Mouse (Mus musculus) lung, embryonic 15.5 days (tissue): ENCODE results near the gene Dpagt1. TPM values are rescaled to one million over a fixed set of nuclear protein-coding genes. Genes with fewer than 3 reads are reported as not detected.
"Not testable (repeated sequence)": the region's sequence is repeated elsewhere in the genome, so short reads cannot be mapped to it uniquely, and the experiment has no call there.

Source experiments
- ATAC-seq: fragments of 200-750 bp; cut with Nextera tagmentation; 2 replicates; pipeline ENCODE4 v1.8.0; 2017; ENCODE audit warnings: moderate number of reproducible peaks, borderline replicate concordance; ENCODE audit not compliant: low FRiP score, low TSS enrichment; ENCODE audit errors: extremely low read depth
- H3K27ac ChIP-seq: fragments of 300-500 bp; sonication (generic); 2 replicates; pipeline ENCODE4 v1.5.1; 2015; ENCODE audit warnings: moderate library complexity, mild to moderate bottlenecking, inconsistent platforms
- H3K27me3 ChIP-seq: fragments of 300-500 bp; sonication (generic); 2 replicates; pipeline ENCODE4 v1.6.1; 2015; ENCODE audit warnings: inconsistent platforms
- H3K36me3 ChIP-seq: fragments of 300-500 bp; sonication (generic); 2 replicates; pipeline ENCODE4 v1.6.1; 2015; ENCODE audit warnings: inconsistent platforms
- H3K4me1 ChIP-seq: fragments of 300-500 bp; sonication (generic); 2 replicates; pipeline ENCODE4 v1.6.1; 2015; ENCODE audit warnings: inconsistent platforms
- H3K4me2 ChIP-seq: fragments of 300-500 bp; sonication (generic); 2 replicates; pipeline ENCODE4 v1.6.1; 2015; ENCODE audit warnings: inconsistent platforms, mild to moderate bottlenecking, moderate library complexity
- H3K4me3 ChIP-seq: fragments of 300-500 bp; sonication (generic); 2 replicates; pipeline ENCODE4 v1.5.1; 2015; ENCODE audit warnings: mild to moderate bottlenecking, inconsistent platforms
- H3K9ac ChIP-seq: fragments of 300-500 bp; sonication (generic); 2 replicates; pipeline ENCODE4 v1.6.1; 2015; ENCODE audit warnings: inconsistent platforms
- H3K9me3 ChIP-seq: fragments of 300-500 bp; sonication (generic); 2 replicates; pipeline ENCODE4 v1.6.1; 2016; ENCODE audit warnings: inconsistent platforms
- WGBS: fragments of 180-500 bp; shearing (Covaris S2); methylation state at CpG from one replicate; pipeline ENCODE4 v1.1.7; 2015; 5-methylcytosine and 5-hydroxymethylcytosine counted together
- microRNA-seq: library from miRNA; unstranded; fragments of <30 nt; microRNA quantifications from one replicate; pipeline ENCODE4, GENCODE M21; 2016
- polyA plus RNA-seq: library from polyadenylated mRNA; unstranded; fragments of >200 nt; fragmentation: Nextera tagmentation; extraction: Ambion mirVana; gene quantifications from 2 replicates; pipeline ENCODE4 v1.2.1, GENCODE M21; 2015

Gene Dpagt1
- polyA plus RNA-seq, 1 experiment from 2014 or later = 36.5 TPM

DNA sequence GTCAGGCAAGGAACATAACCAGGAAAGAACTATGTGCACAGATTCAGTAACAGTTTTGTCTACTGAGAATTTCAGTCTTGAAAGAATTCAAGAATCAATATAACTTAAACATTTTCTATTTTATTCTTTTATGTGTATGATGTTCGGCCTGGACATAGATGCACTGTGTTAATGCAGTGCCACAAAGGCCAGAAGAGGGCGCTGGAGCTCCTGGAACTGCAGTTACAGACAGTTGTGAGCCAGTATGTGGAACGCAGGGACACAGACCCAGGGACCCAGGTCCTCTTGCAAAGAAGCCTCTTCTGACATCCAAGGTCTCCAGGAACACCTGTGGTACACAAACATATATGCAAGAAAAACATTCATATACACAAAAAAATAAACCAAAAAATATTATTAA lies 38.7 kb downstream of the Dpagt1 start:
- Histone ChIP-seq H3K4me1 (peaks cover 9% of the 10 kb centered on the region; the same call in 1 of the 2 replicates), H3K27ac (no peak overlapping the region), H3K4me2 (no peak overlapping the region), H3K27me3 (no peaks in the 10 kb centered on the region), H3K36me3 (peaks cover 3% of the 10 kb centered on the region; the same call in 1 of the 2 replicates), H3K4me3 (no peak overlapping the region), H3K9ac (no peak overlapping the region), H3K9me3 (no peaks in the 10 kb centered on the region)
- ATAC-seq = no peak
- WGBS = 60% methylated on average over 3 of the region's 3 CpGs

DNA sequence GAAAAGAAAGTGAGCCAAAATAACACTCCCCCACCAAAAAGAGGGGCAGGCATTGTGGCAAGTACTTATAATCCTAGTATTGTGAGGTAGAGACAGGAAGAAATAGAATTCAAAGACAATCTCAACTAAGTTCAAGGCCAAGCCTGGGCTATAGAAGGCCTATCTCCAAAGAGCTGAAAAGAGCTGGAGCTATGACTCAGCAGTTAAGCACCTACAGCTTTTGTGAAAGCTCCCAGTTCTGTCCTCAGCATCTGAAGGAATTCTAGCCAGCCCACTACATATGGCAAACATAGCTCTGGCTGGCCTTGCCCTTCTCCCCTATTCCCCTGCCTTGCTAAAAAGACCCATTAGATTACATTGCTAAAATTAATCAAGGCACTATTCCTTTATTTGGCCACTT lies 47.6 kb downstream of the Dpagt1 start:
- Histone ChIP-seq H3K27ac (no peak overlapping the region), H3K9ac (no peak overlapping the region), H3K36me3 (no peaks in the 10 kb centered on the region), H3K4me3 (no peak overlapping the region), H3K4me2 (no peak overlapping the region), H3K9me3 (no peaks in the 10 kb centered on the region), H3K4me1 (peaks cover 6% of the 10 kb centered on the region; the same call in 1 of the 2 replicates), H3K27me3 (no peaks in the 10 kb centered on the region)
- ATAC-seq = no peak

DNA sequence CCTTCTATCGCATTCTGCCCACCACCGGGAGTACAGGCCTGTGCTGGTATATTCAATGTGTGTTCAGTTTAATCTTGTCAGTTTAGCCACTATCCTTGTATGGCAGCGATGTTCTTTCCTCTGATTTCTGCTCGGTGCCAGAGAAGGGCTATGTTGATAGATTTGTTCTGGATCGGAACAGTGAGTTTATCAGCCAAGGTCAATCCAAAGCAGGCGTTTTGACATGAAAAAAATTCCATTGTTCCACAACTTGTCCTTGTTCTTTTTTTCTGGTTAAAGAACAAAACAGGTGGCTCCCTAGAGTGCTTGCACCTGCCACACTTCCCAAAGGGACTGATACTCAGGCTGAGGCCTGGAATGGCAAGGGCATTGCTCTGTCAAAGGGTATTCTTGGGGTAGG lies 50.3 kb downstream of the Dpagt1 start:
- WGBS = 81% methylated on average over 6 of the region's 6 CpGs
- Histone ChIP-seq H3K9me3 (no peaks in the 10 kb centered on the region), H3K4me2 (no peak overlapping the region), H3K4me1 (peaks cover 21% of the 10 kb centered on the region), H3K36me3 (peaks cover 3% of the 10 kb centered on the region; the same call in 1 of the 2 replicates), H3K9ac (no peak overlapping the region), H3K27ac (no peak overlapping the region), H3K4me3 (no peak overlapping the region), H3K27me3 (no peaks in the 10 kb centered on the region)
- no peak for ATAC-seq

DNA sequence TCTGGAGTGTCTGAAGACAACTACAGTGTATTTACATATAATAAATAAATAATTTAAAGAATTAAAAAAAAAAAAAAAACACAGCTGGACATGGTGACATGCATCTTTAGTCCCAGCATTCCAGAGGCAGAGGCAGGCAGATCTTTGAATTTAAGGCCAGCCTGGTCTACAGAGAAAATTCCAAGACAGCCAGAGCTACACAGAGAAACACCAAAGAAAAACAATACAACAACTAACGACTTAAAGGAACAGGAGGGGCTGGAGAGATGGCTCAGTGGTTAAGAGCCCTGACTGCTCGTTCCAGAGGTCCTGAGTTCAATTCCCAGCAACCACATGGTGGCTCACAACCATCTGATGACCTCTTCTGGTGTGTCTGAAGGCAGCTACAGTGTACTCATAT lies 51.5 kb downstream of the Dpagt1 start:
- Histone ChIP-seq H3K36me3 (peaks cover 15% of the 10 kb centered on the region), H3K4me1 (peaks cover 21% of the 10 kb centered on the region)
- ATAC-seq, H3K4me3 ChIP-seq, H3K9ac ChIP-seq, H3K4me2 ChIP-seq, H3K27me3 ChIP-seq, H3K27ac ChIP-seq, H3K9me3 ChIP-seq: not testable (repeated sequence)
- 74% methylated on average over 2 of the region's 2 CpGs for WGBS

DNA sequence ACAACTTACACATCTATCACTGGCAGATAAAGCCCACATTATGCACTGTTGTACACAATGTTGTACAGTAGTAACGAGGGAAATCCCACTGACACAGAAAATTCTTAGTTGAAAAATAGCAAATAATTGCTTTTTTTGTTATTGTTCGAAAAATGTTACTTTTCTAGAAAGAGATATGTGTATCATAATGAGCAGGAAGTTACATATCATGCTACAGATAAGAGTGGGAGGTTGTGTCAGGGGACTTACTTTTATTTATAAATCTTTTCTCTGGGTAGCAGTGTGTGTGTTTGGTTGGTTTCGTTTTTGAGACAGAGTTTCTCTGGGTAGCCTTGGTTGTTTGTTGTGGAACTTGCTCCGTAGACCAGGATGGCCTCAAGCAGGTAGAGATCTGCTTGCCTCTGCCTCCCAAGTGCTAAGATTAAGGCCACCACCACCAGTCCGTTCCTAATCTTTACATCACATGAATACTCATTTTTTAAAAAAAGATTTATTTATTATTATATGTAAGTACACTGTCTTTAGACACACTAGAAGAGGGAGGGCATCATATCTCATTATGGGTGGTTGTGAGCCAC lies 52.4 kb downstream of the Dpagt1 start:
- Histone ChIP-seq H3K9me3 (no peaks in the 10 kb centered on the region), H3K9ac (peak overlapping the region; percentile 65), H3K36me3 (peaks cover 24% of the 10 kb centered on the region), H3K4me1 (peaks cover 21% of the 10 kb centered on the region), H3K27ac (no peak overlapping the region; the same call in 1 of the 2 replicates), H3K27me3 (no peaks in the 10 kb centered on the region), H3K4me2 (peak overlapping the region; percentile 52), H3K4me3 (peak overlapping the region; percentile 78)
- ATAC-seq = no peak
- WGBS = 75% methylated on average over 5 of the region's 5 CpGs

DNA sequence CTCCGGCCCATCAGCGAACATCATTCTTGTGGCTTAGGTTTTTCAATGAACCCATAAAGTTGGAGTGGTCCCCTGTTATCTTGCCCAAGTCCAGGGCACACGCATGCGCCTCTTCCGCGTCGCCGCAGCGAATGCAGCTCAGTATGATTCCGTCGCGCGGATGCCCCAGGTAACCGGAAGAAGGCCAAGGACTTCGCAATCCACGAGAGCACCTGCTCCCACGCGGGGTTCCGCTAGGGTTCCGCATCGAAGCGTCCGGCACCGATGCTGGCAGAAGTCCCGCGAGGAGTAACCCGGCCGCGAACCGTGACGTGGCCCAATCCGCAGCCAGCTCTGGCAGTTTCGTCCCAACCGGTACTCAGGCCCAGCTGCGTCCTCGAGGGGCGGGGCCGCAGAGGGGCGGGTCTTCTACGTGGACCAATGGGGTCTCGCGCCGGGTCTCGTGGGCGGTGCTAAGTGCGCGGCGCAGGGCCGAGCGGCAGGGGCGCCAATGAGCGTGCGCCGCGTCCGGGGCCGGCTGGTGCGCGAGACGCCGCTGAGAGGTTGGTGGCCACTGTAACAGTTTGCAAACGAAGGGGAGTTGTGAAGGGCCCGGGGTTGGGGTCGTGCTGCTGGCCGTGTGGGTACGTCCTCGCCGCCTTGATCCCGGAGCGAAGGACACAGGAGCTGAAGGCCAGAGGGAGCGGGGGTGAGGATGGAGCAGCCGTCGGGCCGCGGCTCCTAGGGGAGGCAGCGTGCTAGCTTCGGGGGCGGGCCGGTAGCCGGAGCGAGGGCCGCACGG lies 53.4 kb downstream of the Dpagt1 start, which contains the start of gene Hyou1:
TSS of gene Hyou1 (plus strand) at position 437 of the 781 bp plus-strand sequence.
- ATAC-seq = peak; percentile 99
- Histone ChIP-seq H3K36me3 (peaks cover 34% of the 10 kb centered on the region), H3K4me1 (peaks cover 21% of the 10 kb centered on the region), H3K4me3 (peak within 1 kb of the TSS; percentile 78), H3K27me3 (no peaks in the 10 kb centered on the region), H3K27ac (peak within 1 kb of the TSS; percentile 77), H3K4me2 (peak within 1 kb of the TSS; percentile 90), H3K9me3 (no peaks in the 10 kb centered on the region), H3K9ac (peak within 1 kb of the TSS; percentile 92)
- under 1% methylated on average over 82 of the region's 83 CpGs for WGBS

DNA sequence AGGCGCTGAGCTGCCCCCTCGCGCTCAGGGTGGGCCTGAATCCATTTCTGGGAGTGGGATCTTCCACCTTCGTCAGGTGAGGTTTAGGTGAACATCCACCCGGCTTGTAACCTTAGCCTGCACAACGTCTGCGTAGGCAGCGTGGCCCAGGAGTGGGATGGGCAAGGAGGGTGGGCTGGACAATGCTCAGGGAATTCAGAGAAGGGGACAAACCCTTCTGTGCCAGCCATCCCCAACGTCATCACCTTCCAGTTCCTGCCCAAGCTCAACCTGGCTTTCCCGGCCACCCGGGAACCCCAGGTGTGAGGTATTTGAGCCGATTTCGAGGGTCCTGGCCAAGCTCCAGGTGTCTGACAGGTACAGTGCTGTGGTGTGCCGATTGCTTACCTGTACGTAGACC lies 54.0 kb downstream of the Dpagt1 start:
- H3K27ac ChIP-seq = peak overlapping the region; percentile 76
- H3K4me1 ChIP-seq = peaks cover 21% of the 10 kb centered on the region
- peak; percentile 31; the same call in 1 of the 2 replicates for ATAC-seq
- no peaks in the 10 kb centered on the region for H3K9me3 ChIP-seq
- H3K36me3 ChIP-seq = peaks cover 40% of the 10 kb centered on the region
- peak overlapping the region; percentile 92 for H3K9ac ChIP-seq
- peak overlapping the region; percentile 78 for H3K4me3 ChIP-seq
- peak overlapping the region; percentile 90 for H3K4me2 ChIP-seq
- WGBS = 4% methylated on average over 15 of the region's 15 CpGs
- no peaks in the 10 kb centered on the region for H3K27me3 ChIP-seq

Small RNA genes within 50 kb of the gene (microRNA-seq; reads per million reads assigned to microRNA genes)
- gene Gm44335 = not detected

Other genes with a start within 250 kb of the Dpagt1 start
- 0.14 and 0.28 TPM in 2 replicates for gene Mfrp, start 224.3 kb upstream of the Dpagt1 start, polyA plus RNA-seq
- gene C1qtnf5, start 218.8 kb upstream of the Dpagt1 start, polyA plus RNA-seq = 6.3 and 6.5 TPM in 2 replicates
- gene Gm49380, start 212.5 kb upstream of the Dpagt1 start, polyA plus RNA-seq = 0.17 and 0.21 TPM in 2 replicates
- 69.9 and 71.4 TPM in 2 replicates for gene Rnf26, start 212.5 kb upstream of the Dpagt1 start, polyA plus RNA-seq
- 86.2 and 92.9 TPM in 2 replicates for gene Mcam, start 191.6 kb upstream of the Dpagt1 start, polyA plus RNA-seq
- gene Cbl, start 92.0 kb upstream of the Dpagt1 start, polyA plus RNA-seq = 13.5 and 15.4 TPM in 2 replicates
- 2.8 and 2.9 TPM in 2 replicates for gene Ccdc153, start 85.3 kb upstream of the Dpagt1 start, polyA plus RNA-seq
- gene Pdzd3, start 74.5 kb upstream of the Dpagt1 start, polyA plus RNA-seq = 0.09 TPM in 1 of 2 replicates, not detected in the other
- gene Nlrx1, start 57.4 kb upstream of the Dpagt1 start, polyA plus RNA-seq = 9.9 and 11.0 TPM in 2 replicates
- 1.8 and 2.0 TPM in 2 replicates for gene Abcg4, start 37.4 kb upstream of the Dpagt1 start, polyA plus RNA-seq
- 21.4 and 21.7 TPM in 2 replicates for gene Hinfp, start 20.3 kb upstream of the Dpagt1 start, polyA plus RNA-seq
- gene C2cd2l, start 5.7 kb upstream of the Dpagt1 start, polyA plus RNA-seq = 6.8 and 8.5 TPM in 2 replicates
- 357 and 365 TPM in 2 replicates for gene H2afx, start 8.7 kb downstream of the Dpagt1 start, polyA plus RNA-seq
- gene Hmbs, start 18.2 kb downstream of the Dpagt1 start, polyA plus RNA-seq = 123 and 135 TPM in 2 replicates
- gene Vps11, start 35.7 kb downstream of the Dpagt1 start, polyA plus RNA-seq = 27.9 and 29.8 TPM in 2 replicates
- 34.6 and 35.7 TPM in 2 replicates for gene Hyou1, start 53.5 kb downstream of the Dpagt1 start, polyA plus RNA-seq
- 20.5 and 21.3 TPM in 2 replicates for gene Slc37a4, start 70.8 kb downstream of the Dpagt1 start, polyA plus RNA-seq
- 1,635 and 1,709 TPM in 2 replicates for gene Rps25, start 81.1 kb downstream of the Dpagt1 start, polyA plus RNA-seq
- 131 and 133 TPM in 2 replicates for gene Trappc4, start 81.6 kb downstream of the Dpagt1 start, polyA plus RNA-seq
- 27.3 and 31.7 TPM in 2 replicates for gene Ccdc84, start 92.5 kb downstream of the Dpagt1 start, polyA plus RNA-seq
- gene Foxr1, start 115.1 kb downstream of the Dpagt1 start, polyA plus RNA-seq = not detected in 2 replicates
- 1.3 and 1.5 TPM in 2 replicates for gene Upk2, start 129.0 kb downstream of the Dpagt1 start, polyA plus RNA-seq
- 17.1 and 17.3 TPM in 2 replicates for gene Bcl9l, start 156.8 kb downstream of the Dpagt1 start, polyA plus RNA-seq
- not detected in 2 replicates for gene Cxcr5, start 235.9 kb downstream of the Dpagt1 start, polyA plus RNA-seq